9 mouse cellular contexts compared by ENCODE assay signal in genomic region chr19:45796061-45796556, GRCm38 (mm10). TPM values are rescaled to one million over a fixed set of nuclear protein-coding genes. Genes with fewer than 3 reads are reported as not detected.
DNase-seq lines count a peak whose midpoint lies in the region; ATAC-seq and TF ChIP-seq lines count a peak whose summit lies in the region.
"Had no signal": no experiment of that assay in that cellular context is flagged by ENCODE, and none has a peak within 500 bp of the region (broad histone marks: within the 10 kb centered on the region; RNA-seq: fewer than 3 reads in every experiment).

No protein-coding gene starts in this region.

- peak; percentile 44 for DNase-seq in gastrocnemius, adult 2 months
- no peak for DNase-seq in gastrocnemius, postnatal 25 days
- DNase-seq in G1E (ENCODE audit: low spot score) = no peak
- DNase-seq in lung, postnatal 0 days (ENCODE audit: low spot score) = peak; percentile 54
- peak; percentile 65 for DNase-seq in thymus, adult 2 months
- DNase-seq in ovary, postnatal 10 days (ENCODE audit: low spot score) = no peak
- DNase-seq in adrenal gland, adult 8-10 months = no peak

- no peak for TF ChIP-seq EP300 in lung, postnatal 0 days (IDR thresholded peaks at IDR 0.05)

- H3K27me3 ChIP-seq in G1E (ENCODE audit: insufficient read depth, low read length) = peaks cover 4% of the 10 kb centered on the region
- no peaks in the 10 kb centered on the region for H3K27me3 ChIP-seq in hindbrain, embryonic 12.5 days
- H3K27me3 ChIP-seq in lung, postnatal 0 days (replicated peaks; ENCODE audit: insufficient read depth, low read length) = no peaks in the 10 kb centered on the region
- no peaks in the 10 kb centered on the region for H3K27me3 ChIP-seq in thymus, adult 2 months (ENCODE audit: control insufficient read depth, insufficient read depth, low read length)

- H3K27ac ChIP-seq in gastrocnemius, adult 2 months = no peak overlapping the region
- H3K27ac ChIP-seq in hindbrain, embryonic 12.5 days = no peak overlapping the region
- H3K27ac ChIP-seq in lung, postnatal 0 days (ENCODE audit: low read length) = peak overlapping the region; percentile 14; the same call in 1 of the 2 replicates
- H3K27ac ChIP-seq in thymus, adult 2 months (ENCODE audit: control insufficient read depth, insufficient read depth, low read length) = peak overlapping the region; percentile 61; the same call in 1 of the 2 replicates

- H3K4me2 ChIP-seq in hindbrain, embryonic 12.5 days (replicated peaks) = peak overlapping the region; percentile 46
- peak overlapping the region; percentile 41 for H3K4me2 ChIP-seq in lung, postnatal 0 days (replicated peaks; ENCODE audit: low read depth, low read length)

- H3K9me3 ChIP-seq in G1E (replicated peaks) = peaks cover 6% of the 10 kb centered on the region
- H3K9me3 ChIP-seq in hindbrain, embryonic 12.5 days (replicated peaks) = no peaks in the 10 kb centered on the region
- no peaks in the 10 kb centered on the region for H3K9me3 ChIP-seq in lung, postnatal 0 days (ENCODE audit: low read length)

- H3K9ac ChIP-seq in hindbrain, embryonic 12.5 days = no peak overlapping the region
- no peak overlapping the region for H3K9ac ChIP-seq in lung, postnatal 0 days (replicated peaks; ENCODE audit: low read depth)

- no peaks in the 10 kb centered on the region for H3K36me3 ChIP-seq in G1E (replicated peaks)
- no peaks in the 10 kb centered on the region for H3K36me3 ChIP-seq in hindbrain, embryonic 12.5 days
- H3K36me3 ChIP-seq in lung, postnatal 0 days (ENCODE audit: insufficient read depth, low read length) = no peaks in the 10 kb centered on the region
- no peaks in the 10 kb centered on the region for H3K36me3 ChIP-seq in thymus, adult 2 months (ENCODE audit: control insufficient read depth, insufficient read depth, low read length)

- no peak for TF ChIP-seq CTCF in gastrocnemius, adult 2 months (IDR thresholded peaks at IDR 0.05)
- no peak for TF ChIP-seq CTCF in G1E (IDR thresholded peaks at IDR 0.05; ENCODE audit: low read depth, low read length)
- TF ChIP-seq CTCF in lung, postnatal 0 days (IDR thresholded peaks at IDR 0.05) = no peak
- TF ChIP-seq CTCF in thymus, adult 2 months (IDR thresholded peaks at IDR 0.05; ENCODE audit: borderline replicate concordance, control insufficient read depth, extremely low read depth, insufficient read depth, low read length, poor library complexity) = no peak

- H3K4me1 ChIP-seq in G1E (ENCODE audit: insufficient read depth, low read depth, low read length) = peaks cover 33% of the 10 kb centered on the region
- H3K4me1 ChIP-seq in hindbrain, embryonic 12.5 days = peaks cover 10% of the 10 kb centered on the region
- H3K4me1 ChIP-seq in lung, postnatal 0 days (ENCODE audit: insufficient read depth, low read depth, low read length) = no peaks in the 10 kb centered on the region
- peaks cover 21% of the 10 kb centered on the region for H3K4me1 ChIP-seq in thymus, adult 2 months (replicated peaks; ENCODE audit: control insufficient read depth, insufficient read depth, low read length)

- no peak for ATAC-seq in G1E (ENCODE audit: extremely low read depth, insufficient number of reproducible peaks, low FRiP score, poor library complexity, severe bottlenecking)
- ATAC-seq in hindbrain, embryonic 12.5 days (ENCODE audit: low FRiP score) = no peak
- ATAC-seq in lung, postnatal 0 days = peak; percentile 73

- 13% methylated on average over 15 of the region's 15 CpGs for WGBS in hindbrain, embryonic 12.5 days
- 9% methylated on average over 15 of the region's 15 CpGs for WGBS in lung, postnatal 0 days
- 25% methylated on average over 15 of the region's 15 CpGs for WGBS in thymus, adult 2 months

- H3K4me3 ChIP-seq in gastrocnemius, adult 2 months = peak overlapping the region; percentile 35; the same call in 1 of the 2 replicates
- H3K4me3 ChIP-seq in G1E (ENCODE audit: low read depth, low read length) = peak overlapping the region; percentile 39; the same call in 1 of the 2 replicates
- peak overlapping the region; percentile 10; the same call in 1 of the 2 replicates for H3K4me3 ChIP-seq in hindbrain, embryonic 12.5 days
- no peak overlapping the region for H3K4me3 ChIP-seq in lung, postnatal 0 days (ENCODE audit: low read depth, low read length)
- H3K4me3 ChIP-seq in thymus, adult 2 months (ENCODE audit: control insufficient read depth, insufficient read depth, low read length) = peak overlapping the region; percentile 22

- no peak for TF ChIP-seq POLR2A in thymus, adult 2 months (IDR thresholded peaks at IDR 0.05; ENCODE audit: control insufficient read depth, extremely low read depth, insufficient read depth, low read length, poor library complexity)

- intact Hi-C loops in gastrocnemius, adult 2 months (cut with DNase I) = no loop called here

RNA-seq across cellular contexts. Expression of gene Mgea5, which starts 12.5 kb away (rescaled TPM):
- 10 to 100 TPM; 35.2 to 41.8 TPM for total RNA-seq in gastrocnemius, adult 2 months (2021)
- total RNA-seq in gastrocnemius, postnatal 25 days (2021) = 10 to 100 TPM; 28.2 to 29.1 TPM
- total RNA-seq in G1E (2014; fragmentation: Nextera tagmentation) = 175 and 192 TPM in 2 replicates
- total RNA-seq in G1E (2017) = 247 and 283 TPM in 2 replicates
- polyA plus RNA-seq in G1E (2012) = 66.4 and 74.3 TPM in 2 replicates
- 113 and 121 TPM in 2 replicates for polyA plus RNA-seq in hindbrain, embryonic 12.5 days (2016; fragmentation: Nextera tagmentation; extraction: Ambion mirVana)
- polyA plus RNA-seq in lung, postnatal 0 days (2015; fragmentation: Nextera tagmentation; extraction: Ambion mirVana) = 26.4 and 33.9 TPM in 2 replicates
- polyA plus RNA-seq in thymus, adult 2 months (2012; rRNA removed) = 71.2 and 74.2 TPM in 2 replicates
- total RNA-seq in adrenal gland, adult 8-10 months (2022) = 10 to 100 TPM; 67.3 to 95.3 (median 84.0) TPM

RNA-seq across cellular contexts. Expression of gene Kcnip2, which starts 19.8 kb away (rescaled TPM):
- total RNA-seq in gastrocnemius, adult 2 months (2021) = under 1 TPM; 0.48 to 0.70 TPM
- total RNA-seq in gastrocnemius, postnatal 25 days (2021) = under 1 TPM in 1 of 2 experiments, not detected in 1; 0.29 TPM
- not detected in 2 replicates for total RNA-seq in G1E (2014; fragmentation: Nextera tagmentation)
- total RNA-seq in G1E (2017) = 0.05 TPM in 1 of 2 replicates, not detected in the other
- polyA plus RNA-seq in G1E (2012) = not detected in 2 replicates
- polyA plus RNA-seq in hindbrain, embryonic 12.5 days (2016; fragmentation: Nextera tagmentation; extraction: Ambion mirVana) = 3.0 and 3.7 TPM in 2 replicates
- 1.0 and 1.4 TPM in 2 replicates for polyA plus RNA-seq in lung, postnatal 0 days (2015; fragmentation: Nextera tagmentation; extraction: Ambion mirVana)
- polyA plus RNA-seq in thymus, adult 2 months (2012; rRNA removed) = 4.6 and 13.5 TPM in 2 replicates
- 1 to 10 TPM in 1 of 4 experiments, under 1 TPM in 3; 0.45 to 2.0 (median 0.61) TPM for total RNA-seq in adrenal gland, adult 8-10 months (2022)
- polyA plus RNA-seq: C2C12 had no signal

RNA-seq across cellular contexts. Expression of gene Npm3, which starts 46.7 kb away (rescaled TPM):
- total RNA-seq in gastrocnemius, adult 2 months (2021) = 10 to 100 TPM; 11.0 to 13.3 TPM
- 10 to 100 TPM; 10.1 to 12.5 TPM for total RNA-seq in gastrocnemius, postnatal 25 days (2021)
- total RNA-seq in G1E (2014; fragmentation: Nextera tagmentation) (66.5 and 68.4 TPM in 2 replicates), G1E (2017) (61.5 and 78.8 TPM in 2 replicates)
- 164 and 170 TPM in 2 replicates for polyA plus RNA-seq in G1E (2012)
- polyA plus RNA-seq in hindbrain, embryonic 12.5 days (2016; fragmentation: Nextera tagmentation; extraction: Ambion mirVana) = 6.7 and 7.6 TPM in 2 replicates
- polyA plus RNA-seq in lung, postnatal 0 days (2015; fragmentation: Nextera tagmentation; extraction: Ambion mirVana) = 7.7 and 8.1 TPM in 2 replicates
- 146 and 167 TPM in 2 replicates for polyA plus RNA-seq in thymus, adult 2 months (2012; rRNA removed)
- 10 to 100 TPM; 26.4 to 35.4 (median 29.2) TPM for total RNA-seq in adrenal gland, adult 8-10 months (2022)

RNA-seq across cellular contexts. Expression of gene Fgf8, which starts 53.4 kb away (rescaled TPM):
- not detected for total RNA-seq in gastrocnemius, adult 2 months (2021)
- total RNA-seq in gastrocnemius, postnatal 25 days (2021) = not detected
- total RNA-seq in G1E (2014; fragmentation: Nextera tagmentation) = not detected in 2 replicates
- not detected in 2 replicates for total RNA-seq in G1E (2017)
- polyA plus RNA-seq in G1E (2012) = not detected in 2 replicates
- polyA plus RNA-seq in hindbrain, embryonic 12.5 days (2016; fragmentation: Nextera tagmentation; extraction: Ambion mirVana) = 2.9 and 3.1 TPM in 2 replicates
- polyA plus RNA-seq in lung, postnatal 0 days (2015; fragmentation: Nextera tagmentation; extraction: Ambion mirVana) = not detected in 2 replicates
- polyA plus RNA-seq in thymus, adult 2 months (2012; rRNA removed) = 0.26 and 0.33 TPM in 2 replicates
- not detected for total RNA-seq in adrenal gland, adult 8-10 months (2022)
- polyA plus RNA-seq: C2C12 had no signal

Comparison
In these comparisons a context has a peak if more than half of its experiments do, and no peak if none do; other contexts are left out.
1. DNase-seq: peak in gastrocnemius, adult 2 months (single experiment), lung, postnatal 0 days (single experiment) and thymus, adult 2 months (single experiment); none in gastrocnemius, postnatal 25 days (single experiment), G1E (single experiment), ovary, postnatal 10 days (single experiment) and adrenal gland, adult 8-10 months (single experiment).
2. H3K27ac ChIP-seq: peak in lung, postnatal 0 days (single experiment) and thymus, adult 2 months (single experiment); none in gastrocnemius, adult 2 months (single experiment) and hindbrain, embryonic 12.5 days (single experiment).